Mouse (Mus musculus) small intestine, adult 2 months (tissue): ENCODE measurements around the gene Sco1.
"Not testable (repeated sequence)": the region's sequence is repeated elsewhere in the genome, so short reads cannot be mapped to it uniquely, and the experiment has no call there.

Source experiments
- CTCF ChIP-seq: fragments of 200-500 bp; IDR thresholded peaks from 2 replicates; pipeline ENCODE4 v1.5.1; 2012; ENCODE audit warnings: low read depth, mild to moderate bottlenecking, control low read depth, inconsistent platforms, low read length, moderate library complexity, mixed read lengths; ENCODE audit not compliant: insufficient replicate concordance, insufficient read length; ENCODE audit errors: extremely low read depth
- POLR2A ChIP-seq: fragments of 200-500 bp; IDR thresholded peaks from 2 replicates; pipeline ENCODE4 v1.6.1; 2012; ENCODE audit warnings: low read depth, mild to moderate bottlenecking, control low read depth, inconsistent platforms, low read length, moderate library complexity

DNA sequence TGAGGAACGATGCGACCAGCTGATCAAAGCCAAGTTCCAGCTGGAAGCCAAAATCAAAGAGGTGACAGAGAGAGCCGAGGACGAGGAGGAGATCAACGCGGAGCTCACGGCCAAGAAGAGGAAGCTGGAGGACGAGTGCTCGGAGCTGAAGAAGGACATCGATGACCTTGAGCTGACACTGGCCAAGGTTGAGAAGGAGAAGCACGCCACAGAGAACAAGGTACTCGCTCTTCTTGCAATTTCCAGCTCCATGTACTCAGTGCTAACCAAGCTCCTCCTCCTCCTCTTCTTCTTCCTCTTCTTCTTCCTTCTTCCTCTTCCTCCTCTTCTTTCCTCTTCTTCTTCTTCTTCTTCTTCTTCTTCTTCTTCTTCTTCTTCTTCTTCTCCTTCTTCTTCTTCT, 39.9 kb downstream of the Sco1 start:
- not testable (repeated sequence) for TF ChIP-seq CTCF, POLR2A
